Mouse (Mus musculus) G1E (cell line): Measurements from ENCODE around the gene Rin3. TPM values are rescaled to one million over a fixed set of nuclear protein-coding genes. Genes with fewer than 3 reads are reported as not detected.
"Not testable (repeated sequence)": the region's sequence is repeated elsewhere in the genome, so short reads cannot be mapped to it uniquely, and the experiment has no call there.

Experiments used
- ATAC-seq: 2 replicates; pipeline ENCODE4 v1.8.0; 2016; ENCODE audit warnings: mild to moderate bottlenecking; ENCODE audit not compliant: insufficient number of reproducible peaks, poor library complexity, low FRiP score, severe bottlenecking; ENCODE audit errors: extremely low read depth
- DNase-seq: peaks from one replicate; pipeline ENCODE4 v3.0.0; 2012; ENCODE audit warnings: low spot score
- H3K27me3 ChIP-seq: 2 replicates; pipeline ENCODE4 v1.6.1; 2012; ENCODE audit warnings: mild to moderate bottlenecking, low read length, inconsistent platforms; ENCODE audit not compliant: insufficient read depth
- H3K36me3 ChIP-seq: replicated peaks from 2 replicates; pipeline ENCODE3; 2012; ENCODE audit warnings: mild to moderate bottlenecking, inconsistent platforms
- H3K4me1 ChIP-seq: 2 replicates; pipeline ENCODE4 v1.6.1; 2012; ENCODE audit warnings: low read depth, low read length, inconsistent platforms, mixed read lengths; ENCODE audit not compliant: insufficient read depth
- H3K4me3 ChIP-seq: 2 replicates; pipeline ENCODE4 v1.5.1; 2012; ENCODE audit warnings: low read depth, mild to moderate bottlenecking, inconsistent platforms, low read length, moderate library complexity, mixed read lengths
- H3K9me3 ChIP-seq: replicated peaks from 2 replicates; pipeline ENCODE4 v1.6.1; 2012; ENCODE audit warnings: inconsistent platforms
- CTCF ChIP-seq: IDR thresholded peaks from 2 replicates; pipeline ENCODE4 v1.5.1; 2012; ENCODE audit warnings: low read depth, low read length, inconsistent platforms, mixed read lengths
- GATA1 ChIP-seq: IDR thresholded peaks from 2 replicates; pipeline ENCODE4 v1.6.1; 2012; ENCODE audit warnings: borderline replicate concordance, low read length, inconsistent platforms, mixed read lengths
- GATA2 ChIP-seq: IDR thresholded peaks from 2 replicates; pipeline ENCODE4 v1.6.1; 2012; ENCODE audit warnings: low read depth, low read length, inconsistent platforms, borderline replicate concordance
- POLR2AphosphoS5 ChIP-seq: IDR thresholded peaks from 2 replicates; pipeline ENCODE4 v1.6.1; 2012; ENCODE audit warnings: low read depth, low read length, inconsistent platforms; ENCODE audit not compliant: insufficient replicate concordance
- TAL1 ChIP-seq: conservative IDR thresholded peaks from 2 replicates; pipeline ENCODE4 v1.6.1; 2012; ENCODE audit warnings: low read depth, low read length, inconsistent platforms, mixed read lengths
- polyA plus RNA-seq: library from polyadenylated mRNA; stranded (reverse); fragments of >175 nt; gene quantifications from 2 replicates; pipeline ENCODE4 v1.2.3, GENCODE M21; 2012
- total RNA-seq, 2 experiments: library from RNA; stranded (forward) in 1 of 2; stranded (reverse) in 1 of 2; fragments of 200-1000 nt in 1 of 2; fragments of >200 nt in 1 of 2; fragmentation: Nextera tagmentation in 1 of 2; gene quantifications; 2 replicates each; pipeline ENCODE4 v1.2.3; 2014 to 2017

The Rin3 gene
- total and polyA plus RNA-seq, 3 experiments = 3.4 to 5.2 (median 4.2) TPM

GRCm38 (mm10) chr12:102275833-102276443 is 6.9 kb upstream of the Rin3 start:
- DNase-seq (no peak), ATAC-seq (no peak)
- TF ChIP-seq POLR2AphosphoS5 = no peak
- Histone ChIP-seq H3K4me3 (no peak overlapping the region), H3K27me3 (no peaks in the 10 kb centered on the region), H3K4me1 (no peaks in the 10 kb centered on the region), H3K9me3 (peaks cover 6% of the 10 kb centered on the region; the same call in 1 of the 2 replicates), H3K36me3 (no peaks in the 10 kb centered on the region)

GRCm38 (mm10) chr12:102280290-102280689 is 2.6 kb upstream of the Rin3 start:
- not testable (repeated sequence) for H3K4me1 ChIP-seq, H3K36me3 ChIP-seq, ATAC-seq, DNase-seq, H3K4me3 ChIP-seq, H3K27me3 ChIP-seq
- peaks cover 16% of the 10 kb centered on the region for H3K9me3 ChIP-seq

- no peaks in the 10 kb centered on the region for H3K27me3 ChIP-seq
- DNase-seq (no peak), ATAC-seq (no peak)
- no peaks in the 10 kb centered on the region for H3K36me3 ChIP-seq
- H3K4me1 ChIP-seq = no peaks in the 10 kb centered on the region
- H3K9me3 ChIP-seq = peaks cover 16% of the 10 kb centered on the region
- H3K4me3 ChIP-seq = no peak overlapping the region
- TF ChIP-seq GATA1 (no peak), TAL1 (no peak), GATA2 (no peak), CTCF (no peak), POLR2AphosphoS5 (no peak)
Measured at GRCm38 (mm10) chr12:102280867-102281503, 1.9 kb upstream of the Rin3 start.

- Histone ChIP-seq H3K4me1 (no peaks in the 10 kb centered on the region), H3K36me3 (no peaks in the 10 kb centered on the region), H3K4me3 (no peak overlapping the region), H3K27me3 (no peaks in the 10 kb centered on the region), H3K9me3 (peaks cover 16% of the 10 kb centered on the region)
- DNase-seq (no peak), ATAC-seq (no peak)
- TF ChIP-seq GATA2 = no peak
- TF ChIP-seq GATA1 = no peak
- no peak for TF ChIP-seq POLR2AphosphoS5
- no peak for TF ChIP-seq CTCF
- TF ChIP-seq TAL1 = no peak
Measured at GRCm38 (mm10) chr12:102282126-102282525, 722 bp upstream of the Rin3 start.

GRCm38 (mm10) chr12:102283483-102284266 is 827 bp downstream of the Rin3 start:
- no peaks in the 10 kb centered on the region for H3K36me3 ChIP-seq
- peaks cover 12% of the 10 kb centered on the region for H3K9me3 ChIP-seq
- DNase-seq (no peak), ATAC-seq (no peak)
- no peaks in the 10 kb centered on the region for H3K4me1 ChIP-seq
- H3K27me3 ChIP-seq = no peaks in the 10 kb centered on the region
- TF ChIP-seq TAL1 (no peak), GATA2 (no peak), POLR2AphosphoS5 (no peak), GATA1 (no peak), CTCF (no peak)
- H3K4me3 ChIP-seq = no peak overlapping the region

GRCm38 (mm10) chr12:102284267-102284610 is 1.4 kb downstream of the Rin3 start:
- H3K36me3 ChIP-seq = no peaks in the 10 kb centered on the region
- TF ChIP-seq CTCF (no peak), GATA2 (no peak), POLR2AphosphoS5 (no peak), TAL1 (no peak), GATA1 (no peak)
- no peaks in the 10 kb centered on the region for H3K4me1 ChIP-seq
- H3K4me3 ChIP-seq = no peak overlapping the region
- no peaks in the 10 kb centered on the region for H3K27me3 ChIP-seq
- peaks cover 10% of the 10 kb centered on the region for H3K9me3 ChIP-seq
- no peak for DNase-seq
- no peak for ATAC-seq
